Mouse (Mus musculus): ENCODE data around the gene Fitm2.

The Fitm2 gene

DNA sequence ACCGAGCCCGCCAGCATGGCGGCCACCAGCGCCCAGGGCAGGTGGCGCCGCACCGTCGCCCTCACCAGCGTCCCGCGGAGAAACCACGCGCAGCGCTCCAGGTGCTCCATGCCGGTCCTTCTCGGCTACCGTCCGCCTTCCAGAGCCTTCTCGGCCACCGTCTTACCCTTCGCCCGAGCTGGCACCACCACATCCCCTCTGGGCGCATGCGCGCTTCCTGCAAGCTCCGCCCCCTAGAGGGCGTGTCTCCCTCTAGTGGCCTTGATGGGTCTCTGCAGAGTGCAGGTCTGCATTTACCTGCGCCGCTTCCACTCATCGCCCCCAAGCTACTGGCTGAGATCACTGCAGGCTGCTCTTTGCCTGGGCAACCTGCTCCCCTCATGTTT lies at the start of gene Fitm2:
Gene Fitm2, minus strand, starts transcription at position 164 of the 386 bp plus-strand sequence.
- DNase-seq (ENCODE audit: low spot score): peak; percentile 95

- no peak for DNase-seq (ENCODE audit: low spot score)
These were observed 34.0 kb upstream of the Fitm2 start, which contains the start of gene Hnf4a for GRCm38 (mm10) chr2:163506300-163507004. Hnf4a (plus strand) TSS chr2:163506808.

- DNase-seq (ENCODE audit: low spot score): no peak
These were observed 30.8 kb upstream of the Fitm2 start for GRCm38 (mm10) chr2:163503191-163503590.

- DNase-seq (ENCODE audit: low spot score): no peak
These were observed 29.8 kb upstream of the Fitm2 start for GRCm38 (mm10) chr2:163502219-163502618.

DNA sequence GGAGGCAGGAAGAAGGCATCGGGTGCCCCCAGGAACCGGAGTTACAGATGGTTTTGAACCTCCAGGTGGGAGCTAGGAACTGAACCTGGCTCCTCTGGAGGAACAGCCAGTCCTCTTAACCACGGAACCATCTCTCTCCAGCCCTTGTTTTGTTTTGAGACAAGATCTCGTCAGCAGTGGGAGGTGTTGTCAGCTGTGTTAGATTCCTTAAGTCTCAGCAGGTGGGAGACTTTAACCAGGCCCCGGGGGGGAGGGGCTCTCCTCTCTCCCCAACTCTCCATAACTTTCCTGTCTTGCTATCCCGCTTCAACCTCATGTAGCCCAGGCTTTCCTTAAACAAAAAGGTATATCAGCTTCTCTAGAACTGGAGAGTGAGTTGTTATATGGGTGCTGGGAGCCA lies 22.0 kb upstream of the Fitm2 start:
- DNase-seq (ENCODE audit: low spot score): no peak

DNA sequence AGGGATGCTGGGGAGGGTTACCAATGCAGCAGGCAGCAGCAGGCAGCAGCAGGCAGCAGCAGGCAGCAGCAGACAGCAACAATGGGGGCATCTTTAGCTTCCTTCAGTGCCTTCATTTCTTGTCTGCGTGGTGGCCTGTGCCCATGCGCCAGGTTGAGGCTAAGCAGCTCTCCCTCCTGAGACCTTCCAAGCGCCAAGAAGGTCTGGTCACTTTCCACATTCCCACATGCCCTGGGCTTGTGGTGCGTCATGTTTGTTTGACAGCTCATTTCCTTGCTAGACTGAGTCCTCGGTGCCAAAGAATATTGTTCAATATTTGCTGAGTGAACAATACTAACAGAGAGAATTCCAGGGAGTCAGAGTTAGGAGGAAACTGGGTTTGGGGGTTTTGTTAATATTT lies 21.5 kb upstream of the Fitm2 start:
- DNase-seq (ENCODE audit: low spot score): no peak

- no peak for DNase-seq (ENCODE audit: low spot score)
These were observed 20.6 kb upstream of the Fitm2 start for GRCm38 (mm10) chr2:163493031-163493430.

DNA sequence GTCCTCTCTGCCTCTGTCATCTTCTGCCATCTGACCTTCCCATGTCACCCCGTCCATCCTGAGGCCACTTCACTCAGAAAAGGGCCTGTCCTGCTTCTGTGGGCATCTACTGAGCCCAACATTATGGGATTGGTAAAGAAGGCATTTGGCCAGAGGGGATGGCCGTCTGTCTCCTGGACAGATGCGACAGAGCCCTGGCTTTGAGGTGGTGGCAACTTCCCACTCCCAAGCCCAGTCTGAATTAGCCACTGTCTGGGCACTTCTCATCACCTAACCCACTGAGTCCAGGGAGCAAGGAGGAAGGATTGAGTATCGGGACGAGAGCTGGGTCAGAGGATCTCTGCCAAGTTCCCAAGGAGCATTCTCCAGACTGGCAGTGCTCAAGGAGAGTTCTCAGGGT lies 19.6 kb upstream of the Fitm2 start, which contains the start of gene R3hdml:
Gene R3hdml, plus strand, starts transcription at position 301 of the 400 bp plus-strand sequence.
- no peak for DNase-seq (ENCODE audit: low spot score)

- DNase-seq (ENCODE audit: low spot score): no peak
These were observed 18.9 kb upstream of the Fitm2 start for GRCm38 (mm10) chr2:163491351-163491750.

DNA sequence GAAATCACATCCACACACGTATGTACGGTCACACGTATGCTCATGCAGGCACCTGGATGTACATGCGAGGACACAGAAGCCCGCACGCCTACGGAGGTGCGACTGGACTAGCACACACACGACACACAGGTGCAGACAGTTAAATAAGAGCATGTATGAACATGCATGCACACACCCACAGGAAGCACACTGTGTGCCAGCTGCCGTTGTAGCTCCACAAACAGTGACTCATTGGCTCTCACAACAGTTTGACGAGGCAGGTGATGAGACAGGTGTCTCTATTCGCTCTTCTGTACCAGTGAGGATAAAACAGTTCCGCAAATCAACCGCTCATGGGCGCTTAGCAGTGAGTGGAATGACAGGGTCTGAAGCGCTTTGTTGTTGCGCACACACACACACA lies 18.2 kb upstream of the Fitm2 start:
- DNase-seq (ENCODE audit: low spot score): no peak

- no peak for DNase-seq (ENCODE audit: low spot score)
These were observed 17.4 kb upstream of the Fitm2 start for GRCm38 (mm10) chr2:163489725-163490291.

DNA sequence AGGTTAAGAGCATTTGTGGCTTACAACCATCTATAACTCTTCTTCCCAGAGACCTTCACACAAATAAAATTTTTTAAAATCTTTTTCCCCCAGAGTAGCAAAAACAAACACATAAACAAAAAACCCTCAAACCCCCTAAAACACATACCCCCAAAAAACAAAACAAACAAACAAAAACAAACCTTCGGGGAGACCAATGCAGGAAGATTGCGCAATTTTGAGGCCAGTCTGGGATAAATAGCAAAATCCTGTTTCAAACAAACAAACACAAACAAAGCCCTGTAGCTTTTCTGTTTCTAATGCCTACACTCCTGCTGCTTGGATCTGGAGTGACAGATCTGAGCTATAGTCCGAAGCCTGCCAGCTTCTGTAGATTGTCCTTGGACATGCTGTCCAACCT lies 14.9 kb upstream of the Fitm2 start:
- DNase-seq (ENCODE audit: low spot score): no peak

GRCm38 (mm10) chr2:163481539-163482029 lies 9.2 kb upstream of the Fitm2 start:
- DNase-seq (ENCODE audit: low spot score): no peak

DNA sequence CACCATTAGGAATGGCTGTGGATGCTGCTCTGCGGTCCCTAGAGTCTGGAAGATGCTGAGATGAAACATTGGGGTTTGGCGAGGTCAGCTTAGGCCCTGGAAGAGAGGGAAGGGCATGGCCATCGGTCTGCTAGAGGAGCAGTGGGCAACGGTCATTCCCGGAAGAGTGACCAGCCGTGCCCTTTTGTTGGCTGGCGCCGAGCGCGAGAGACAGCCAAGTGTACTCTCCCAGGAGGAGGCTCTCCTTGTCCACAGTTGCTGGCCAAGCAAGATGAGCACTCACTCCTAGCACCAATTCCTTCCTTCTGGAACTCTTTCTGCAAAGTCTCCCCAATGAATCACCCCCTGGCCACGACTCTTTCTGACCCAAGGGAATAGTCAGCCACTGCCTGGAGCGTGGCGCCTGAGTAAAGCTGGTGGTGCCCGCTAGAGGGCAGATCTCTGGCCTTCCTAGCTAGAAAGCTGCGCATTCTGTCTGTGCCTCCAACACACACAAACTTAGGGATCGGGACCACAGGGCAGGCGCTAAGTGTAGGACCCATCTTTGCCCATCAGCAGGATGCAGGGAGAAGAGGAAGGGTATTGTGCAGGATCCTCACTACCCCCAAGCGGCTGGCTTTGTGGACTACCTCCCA lies 7.9 kb upstream of the Fitm2 start:
- DNase-seq (ENCODE audit: low spot score): no peak

DNA sequence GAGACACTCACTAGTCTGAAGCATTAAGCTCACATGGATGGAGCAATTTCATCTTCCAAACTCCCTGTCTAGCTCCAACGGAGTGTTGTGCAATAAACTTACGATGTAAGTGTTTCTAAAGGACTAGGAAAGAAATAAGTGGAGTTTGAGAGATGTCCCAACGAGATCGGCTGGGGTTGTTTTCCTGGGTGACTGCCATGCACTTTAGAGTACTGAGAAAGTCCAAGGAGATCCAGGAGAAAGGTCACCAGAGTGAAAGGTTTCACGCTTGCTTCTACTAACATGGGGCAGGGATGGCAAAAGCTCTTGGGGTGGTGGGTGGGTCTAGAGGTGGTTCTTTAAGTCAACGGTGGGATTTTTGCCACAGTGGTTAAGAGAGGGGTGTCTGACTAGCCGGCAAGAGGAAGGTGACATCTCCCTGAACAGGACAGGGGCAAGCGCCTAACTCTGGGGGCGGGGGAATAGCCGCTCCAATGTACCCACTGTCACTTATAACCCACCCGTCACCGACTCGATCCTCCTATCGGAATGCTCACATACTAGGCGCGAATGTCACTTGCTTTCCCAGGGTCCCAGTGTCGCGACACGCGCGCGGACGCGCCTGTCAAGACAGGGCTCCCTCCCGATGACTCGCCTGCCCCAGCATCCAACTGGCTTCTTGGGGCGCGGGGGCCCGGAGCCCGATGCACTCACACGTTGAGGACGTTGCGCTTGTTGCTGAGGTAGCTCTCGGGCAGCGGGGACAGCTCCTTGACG lies 541 bp downstream of the Fitm2 start:
- DNase-seq (ENCODE audit: low spot score): no peak

DNA sequence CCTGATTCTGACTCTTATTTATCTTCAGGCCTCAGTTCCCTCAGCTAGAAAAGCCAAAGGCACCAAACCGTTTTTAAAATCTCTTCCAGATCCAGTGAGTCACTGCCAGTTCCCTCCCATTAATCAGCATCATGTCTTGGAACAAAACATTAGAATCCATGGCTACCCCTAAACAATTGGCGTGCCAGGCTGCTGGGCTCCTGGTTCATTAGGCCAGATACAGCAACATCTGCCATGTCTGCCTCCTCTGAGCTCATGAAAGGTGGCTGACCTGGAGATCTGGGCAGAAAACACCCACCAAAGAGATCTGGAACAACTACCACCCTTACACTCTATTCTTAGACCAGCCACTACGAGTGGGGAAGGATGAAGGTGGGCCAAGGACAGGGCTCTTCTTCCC lies 1.3 kb downstream of the Fitm2 start:
- no peak for DNase-seq (ENCODE audit: low spot score)

DNA sequence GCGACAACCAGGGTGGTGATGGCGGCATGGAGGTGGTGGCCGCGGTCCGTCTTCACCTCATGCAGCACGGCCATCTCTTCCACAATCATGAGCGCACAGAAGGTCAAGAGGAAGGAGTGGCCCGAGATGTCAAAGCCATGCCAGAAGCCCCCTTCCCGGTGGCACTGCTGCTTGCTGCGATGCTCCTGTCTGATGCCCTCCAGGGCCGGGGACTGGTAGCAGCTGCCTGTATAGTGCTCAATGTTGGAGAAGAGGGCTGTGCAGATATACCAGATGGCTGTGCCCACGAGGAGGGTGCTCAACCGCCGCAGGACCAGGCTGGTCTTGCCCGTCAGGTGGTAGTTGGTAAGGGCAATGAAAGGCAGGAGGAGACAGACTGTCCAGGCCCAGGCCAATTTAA lies 2.7 kb downstream of the Fitm2 start:
- DNase-seq (ENCODE audit: low spot score): no peak

- no peak for DNase-seq (ENCODE audit: low spot score)
These were observed 3.6 kb downstream of the Fitm2 start for GRCm38 (mm10) chr2:163468866-163469265.

DNA sequence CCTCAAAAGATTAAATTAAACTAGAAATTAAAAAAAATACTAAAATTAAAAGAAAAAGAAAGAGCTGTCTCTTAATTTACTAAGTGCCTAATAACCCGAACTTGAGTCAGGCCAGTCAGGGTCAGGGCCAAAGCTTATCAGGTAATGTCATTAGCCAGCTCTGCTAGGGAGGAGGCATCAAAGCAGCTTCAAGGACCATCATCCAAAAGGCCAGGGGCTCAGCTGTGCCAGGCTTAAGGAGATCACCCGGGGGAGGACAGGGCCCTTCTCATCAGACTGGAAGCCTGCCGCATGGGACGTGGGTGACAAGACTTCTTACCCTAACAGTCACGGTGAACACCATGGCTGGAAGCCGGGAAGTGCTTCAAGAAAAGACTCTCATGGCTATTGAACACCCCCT lies 4.8 kb downstream of the Fitm2 start:
- DNase-seq (ENCODE audit: low spot score): no peak

GRCm38 (mm10) chr2:163466771-163467170 lies 5.7 kb downstream of the Fitm2 start:
- no peak for DNase-seq (ENCODE audit: low spot score)

DNA sequence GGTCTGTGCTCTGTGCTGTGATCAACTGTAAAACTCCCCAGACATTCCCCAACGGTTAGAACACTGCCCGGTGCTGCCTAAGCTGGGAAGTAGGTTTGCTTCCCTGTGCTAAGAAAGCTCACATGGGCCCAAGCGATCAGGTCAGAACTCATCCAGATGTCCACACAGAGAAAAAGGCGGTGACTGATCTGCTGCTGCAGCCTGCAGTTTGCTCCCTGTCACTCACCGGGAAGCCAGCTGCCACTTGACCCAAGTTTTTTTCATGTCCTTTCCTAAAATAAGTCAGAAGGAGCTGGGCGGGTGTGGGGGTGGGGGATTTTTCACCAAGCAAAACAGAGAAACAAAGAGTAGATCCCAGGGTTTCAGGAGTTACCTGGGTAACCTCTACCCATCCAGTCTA lies 7.9 kb downstream of the Fitm2 start:
- no peak for DNase-seq (ENCODE audit: low spot score)

DNA sequence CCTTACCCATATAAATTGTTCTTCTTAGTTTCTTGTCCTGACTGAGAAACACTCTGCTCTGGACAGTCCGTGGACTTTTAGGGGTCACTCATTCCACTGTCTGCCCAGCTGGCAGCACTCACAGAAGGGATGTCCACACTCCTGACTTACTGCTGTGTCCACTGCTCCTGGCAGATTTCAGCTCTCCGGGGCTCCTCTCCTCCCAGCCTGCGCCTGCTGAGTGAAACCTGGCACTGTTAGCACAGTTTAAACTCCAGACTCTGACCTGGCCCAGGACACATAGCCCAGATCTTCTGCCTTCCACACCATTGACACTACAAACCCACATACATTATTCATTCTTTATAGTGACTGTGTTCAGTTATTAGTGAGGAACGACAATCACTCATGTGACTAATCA lies 8.4 kb downstream of the Fitm2 start:
- DNase-seq (ENCODE audit: low spot score): no peak

Measured in ovary, postnatal 10 days (tissue).